Mouse (Mus musculus): ENCODE measurements around the gene Stard3nl. TPM values are rescaled to one million over a fixed set of nuclear protein-coding genes. Genes with fewer than 3 reads are reported as not detected.

The Stard3nl gene
- polyA plus RNA-seq, 1 experiment from 2014 or later, result 109 TPM

DNA sequence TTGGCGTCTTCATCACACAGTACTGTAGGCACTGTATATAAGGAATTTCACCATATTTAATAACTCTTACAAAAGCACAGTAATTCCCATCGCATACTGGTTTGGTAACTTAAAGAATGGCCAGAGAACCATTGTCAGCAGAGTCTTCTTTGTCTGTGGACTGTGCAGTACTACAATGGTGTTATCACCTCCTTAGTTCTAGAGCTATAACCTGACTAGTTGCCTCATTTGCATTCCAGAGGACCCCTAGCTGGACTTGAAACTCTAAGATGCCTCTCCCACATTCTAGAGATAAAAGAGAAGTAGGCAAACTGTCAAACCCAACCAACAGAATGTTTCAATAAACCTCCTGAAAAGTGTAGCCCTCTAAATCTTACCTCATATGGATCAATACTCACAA, 12.4 kb upstream of the Stard3nl start:
- Histone ChIP-seq H3K36me3 (no peaks in the 10 kb centered on the region), H3K9me3 (replicated peaks) (no peaks in the 10 kb centered on the region), H3K27me3 (ENCODE audit: low read depth, poor library complexity, severe bottlenecking) (no peaks in the 10 kb centered on the region), H3K4me3 (no peak overlapping the region), H3K27ac (replicated peaks) (no peak overlapping the region), H3K4me1 (no peaks in the 10 kb centered on the region)
- WGBS, result 91% methylated on average over 2 of the region's 2 CpGs
- no peak for DNase-seq (ENCODE audit: low spot score)

GRCm38 (mm10) chr13:19404623-19405022, 9.0 kb upstream of the Stard3nl start:
- WGBS, result 81% methylated on average over 2 of the region's 2 CpGs
- H3K36me3 ChIP-seq, result no peaks in the 10 kb centered on the region

DNA sequence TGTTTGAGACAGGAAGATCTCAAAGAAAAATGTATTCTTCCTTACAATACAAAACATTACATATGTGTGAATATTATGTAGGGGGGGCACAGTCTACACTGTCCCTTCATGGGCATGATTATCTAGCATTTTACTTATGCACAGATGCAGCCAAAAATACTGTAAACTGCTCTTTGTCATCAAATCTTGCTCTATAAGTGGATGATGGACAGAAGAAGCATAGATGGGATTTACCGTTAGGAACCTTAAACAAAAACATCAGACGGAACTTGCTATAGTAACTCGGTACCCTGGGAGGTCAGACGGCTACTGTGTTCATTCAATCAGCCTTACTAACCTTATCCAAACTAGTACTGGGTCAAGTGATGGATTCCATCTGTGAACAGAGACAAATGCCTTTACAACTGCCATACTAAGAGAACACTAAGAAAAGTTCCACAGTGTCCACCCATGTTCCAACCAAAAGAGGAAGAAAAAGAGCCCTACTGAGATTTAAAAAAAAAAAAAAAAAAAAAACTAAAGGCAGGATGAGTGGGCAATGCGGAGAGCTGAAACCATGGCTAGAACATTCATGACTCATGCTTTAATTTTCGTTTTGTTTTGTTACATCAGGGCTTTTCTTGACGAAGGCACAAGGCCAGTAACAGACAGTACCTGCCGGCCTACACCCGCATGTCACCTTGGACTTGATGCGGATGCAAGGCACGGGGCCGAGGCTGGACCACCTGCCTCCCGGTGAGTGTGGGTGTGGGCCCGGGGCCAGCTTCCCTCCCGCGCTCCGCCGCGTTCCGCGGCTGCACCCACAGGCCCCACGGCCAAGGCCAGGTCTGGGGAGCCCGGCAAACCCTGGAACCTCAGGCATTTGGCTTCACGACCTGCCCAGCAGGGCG, 552 bp downstream of the Stard3nl start:
- no peaks in the 10 kb centered on the region for H3K9me3 ChIP-seq (replicated peaks)
- peaks cover 22% of the 10 kb centered on the region for H3K4me1 ChIP-seq
- no peaks in the 10 kb centered on the region for H3K27me3 ChIP-seq (ENCODE audit: low read depth, poor library complexity, severe bottlenecking)
- peak overlapping the region; percentile 92 for H3K4me3 ChIP-seq
- 0 out of 2 replicates have a peak, but pooled peaks cover 5% of the 10 kb centered on the region for H3K36me3 ChIP-seq
- WGBS, result 2% methylated on average over 25 of the region's 25 CpGs
- H3K27ac ChIP-seq (replicated peaks), result peak overlapping the region; percentile 95
- no peak for DNase-seq (ENCODE audit: low spot score)

More at GRCm38 (mm10) chr13:19404623-19405022, 9.0 kb upstream of the Stard3nl start:
- no peaks in the 10 kb centered on the region for H3K9me3 ChIP-seq (replicated peaks)
- no peak overlapping the region for H3K27ac ChIP-seq (replicated peaks)
- no peaks in the 10 kb centered on the region for H3K4me1 ChIP-seq
- no peaks in the 10 kb centered on the region for H3K27me3 ChIP-seq (ENCODE audit: low read depth, poor library complexity, severe bottlenecking)
- DNase-seq (ENCODE audit: low spot score), result no peak
- no peak overlapping the region for H3K4me3 ChIP-seq

DNA sequence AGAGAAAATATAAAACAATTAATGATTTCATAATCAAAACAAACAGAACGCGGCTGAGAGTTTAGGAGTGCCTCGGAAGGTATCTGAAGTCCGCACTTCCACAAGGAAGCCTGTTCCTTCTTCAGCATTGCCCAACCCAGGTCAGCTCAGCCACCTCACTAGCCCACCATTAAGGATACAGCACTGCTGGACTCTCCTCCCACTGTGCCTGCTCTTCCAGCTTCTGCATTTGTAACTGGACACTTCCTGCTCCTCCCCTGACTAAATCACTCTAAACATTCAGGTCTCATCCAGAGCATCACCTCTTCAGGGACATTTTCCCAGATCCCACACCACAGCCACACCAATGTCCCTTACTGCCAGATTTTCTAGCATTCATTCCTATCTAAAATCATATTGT, 1.4 kb downstream of the Stard3nl start:
- H3K27me3 ChIP-seq (ENCODE audit: low read depth, poor library complexity, severe bottlenecking), result no peaks in the 10 kb centered on the region
- H3K9me3 ChIP-seq (replicated peaks), result no peaks in the 10 kb centered on the region
- no peak for DNase-seq (ENCODE audit: low spot score)
- H3K36me3 ChIP-seq, result 0 out of 2 replicates have a peak, but pooled peaks cover 5% of the 10 kb centered on the region
- H3K27ac ChIP-seq (replicated peaks), result no peak overlapping the region
- peak overlapping the region; percentile 92; the same call in 1 of the 2 replicates for H3K4me3 ChIP-seq
- WGBS, result 64% methylated on average over 4 of the region's 4 CpGs
- peaks cover 24% of the 10 kb centered on the region for H3K4me1 ChIP-seq

GRCm38 (mm10) chr13:19393731-19394130, 1.9 kb downstream of the Stard3nl start:
- no peak for DNase-seq (ENCODE audit: low spot score)
- H3K4me1 ChIP-seq, result peaks cover 24% of the 10 kb centered on the region
- H3K4me3 ChIP-seq, result no peak overlapping the region
- H3K27ac ChIP-seq (replicated peaks), result no peak overlapping the region
- no peaks in the 10 kb centered on the region for H3K9me3 ChIP-seq (replicated peaks)
- 81% methylated on average over 2 of the region's 2 CpGs for WGBS
- H3K27me3 ChIP-seq (ENCODE audit: low read depth, poor library complexity, severe bottlenecking), result no peaks in the 10 kb centered on the region
- H3K36me3 ChIP-seq, result 0 out of 2 replicates have a peak, but pooled peaks cover 5% of the 10 kb centered on the region

- peaks cover 22% of the 10 kb centered on the region for H3K4me1 ChIP-seq
- WGBS, result 89% methylated on average over 4 of the region's 4 CpGs
- no peaks in the 10 kb centered on the region for H3K27me3 ChIP-seq (ENCODE audit: low read depth, poor library complexity, severe bottlenecking)
- no peaks in the 10 kb centered on the region for H3K9me3 ChIP-seq (replicated peaks)
- 0 out of 2 replicates have a peak, but pooled peaks cover 5% of the 10 kb centered on the region for H3K36me3 ChIP-seq
- DNase-seq (ENCODE audit: low spot score), result no peak
- H3K4me3 ChIP-seq, result no peak overlapping the region
- no peak overlapping the region for H3K27ac ChIP-seq (replicated peaks)
Measured at GRCm38 (mm10) chr13:19391608-19392007, 4.0 kb downstream of the Stard3nl start.

DNA sequence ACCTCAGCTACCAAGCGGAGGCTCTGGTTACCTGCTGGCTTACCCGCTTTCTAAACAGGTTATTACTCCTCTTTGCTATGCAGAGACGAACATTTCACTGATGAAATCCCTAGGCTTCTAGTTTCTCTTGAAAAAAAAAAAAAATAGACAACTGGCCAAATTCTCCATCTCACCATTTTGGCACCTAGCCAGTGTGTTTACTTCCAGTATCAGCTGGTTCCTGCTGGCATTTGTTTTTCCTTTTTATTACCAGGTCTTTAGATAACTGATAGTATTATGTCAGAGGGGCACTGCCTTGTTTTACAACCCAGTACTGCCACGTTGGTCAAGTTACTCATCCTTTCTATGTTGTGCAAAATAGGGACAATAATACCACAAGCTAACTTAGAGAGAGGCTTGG, 5.3 kb downstream of the Stard3nl start:
- Histone ChIP-seq H3K4me1 (peaks cover 18% of the 10 kb centered on the region), H3K9me3 (replicated peaks) (no peaks in the 10 kb centered on the region), H3K36me3 (0 out of 2 replicates have a peak, but pooled peaks cover 5% of the 10 kb centered on the region), H3K27me3 (ENCODE audit: low read depth, poor library complexity, severe bottlenecking) (no peaks in the 10 kb centered on the region), H3K27ac (replicated peaks) (no peak overlapping the region), H3K4me3 (no peak overlapping the region)
- 66% methylated on average over 4 of the region's 4 CpGs for WGBS
- DNase-seq (ENCODE audit: low spot score), result no peak

GRCm38 (mm10) chr13:19389896-19390295, 5.7 kb downstream of the Stard3nl start:
- DNase-seq (ENCODE audit: low spot score), result no peak
- H3K4me1 ChIP-seq, result peaks cover 16% of the 10 kb centered on the region
- H3K27me3 ChIP-seq (ENCODE audit: low read depth, poor library complexity, severe bottlenecking), result no peaks in the 10 kb centered on the region
- H3K27ac ChIP-seq (replicated peaks), result 0 out of 2 replicates have a peak overlapping the region, but pooled peaks have one; percentile 17
- no peaks in the 10 kb centered on the region for H3K9me3 ChIP-seq (replicated peaks)
- H3K36me3 ChIP-seq, result 0 out of 2 replicates have a peak, but pooled peaks cover 5% of the 10 kb centered on the region
- WGBS, result 36% methylated on average over 12 of the region's 12 CpGs
- no peak overlapping the region for H3K4me3 ChIP-seq

- H3K36me3 ChIP-seq, result 0 out of 2 replicates have a peak, but pooled peaks cover 5% of the 10 kb centered on the region
- 79% methylated on average over 1 of the region's 1 CpGs for WGBS
- no peaks in the 10 kb centered on the region for H3K9me3 ChIP-seq (replicated peaks)
- H3K27me3 ChIP-seq (ENCODE audit: low read depth, poor library complexity, severe bottlenecking), result no peaks in the 10 kb centered on the region
- no peak for DNase-seq (ENCODE audit: low spot score)
- H3K4me1 ChIP-seq, result peaks cover 12% of the 10 kb centered on the region
- no peak overlapping the region for H3K4me3 ChIP-seq
- H3K27ac ChIP-seq (replicated peaks), result no peak overlapping the region
Measured at GRCm38 (mm10) chr13:19389434-19389833, 6.2 kb downstream of the Stard3nl start.

GRCm38 (mm10) chr13:19385226-19385625, 10.4 kb downstream of the Stard3nl start:
- DNase-seq (ENCODE audit: low spot score), result no peak
- no peaks in the 10 kb centered on the region for H3K36me3 ChIP-seq
- WGBS, result 94% methylated on average over 4 of the region's 4 CpGs
- no peak overlapping the region for H3K4me3 ChIP-seq
- H3K27me3 ChIP-seq (ENCODE audit: low read depth, poor library complexity, severe bottlenecking), result no peaks in the 10 kb centered on the region
- H3K9me3 ChIP-seq (replicated peaks), result no peaks in the 10 kb centered on the region
- no peak overlapping the region for H3K27ac ChIP-seq (replicated peaks)
- H3K4me1 ChIP-seq, result peaks cover 4% of the 10 kb centered on the region; the same call in 1 of the 2 replicates

DNA sequence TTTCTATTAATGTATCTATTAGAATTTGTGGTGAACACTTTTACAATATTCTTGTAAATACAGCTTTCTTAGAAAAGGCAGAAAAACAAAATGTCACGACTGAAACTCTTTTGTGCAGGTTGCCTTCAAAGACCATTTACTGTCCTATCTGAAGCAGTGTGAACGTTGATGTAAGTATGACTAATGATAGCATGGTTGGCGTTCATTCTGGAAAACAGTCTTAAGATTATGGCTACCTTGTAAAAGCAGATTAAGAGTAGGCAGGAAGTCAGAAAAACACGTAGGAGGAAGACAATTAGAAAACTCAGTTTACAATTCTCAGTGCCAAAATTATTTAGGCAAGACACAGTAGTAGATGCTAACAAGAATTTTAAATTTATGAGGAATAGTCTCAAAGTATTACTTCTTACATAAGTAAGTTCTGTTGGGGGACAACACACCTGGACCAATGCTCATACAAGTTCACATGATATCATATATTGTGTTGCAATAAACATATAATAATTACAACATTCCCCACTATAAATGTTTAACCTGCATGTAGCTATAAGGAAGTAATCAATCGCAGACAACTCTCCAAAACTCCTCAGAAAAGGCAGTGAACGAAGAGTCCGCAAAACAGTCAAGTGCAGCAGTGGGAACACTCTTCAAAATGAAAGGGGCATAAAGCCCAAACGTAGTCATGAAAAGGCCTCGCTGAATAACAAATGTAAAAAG, 14.3 kb downstream of the Stard3nl start:
- H3K4me3 ChIP-seq, result no peak overlapping the region
- 92% methylated on average over 9 of the region's 9 CpGs for WGBS

DNA sequence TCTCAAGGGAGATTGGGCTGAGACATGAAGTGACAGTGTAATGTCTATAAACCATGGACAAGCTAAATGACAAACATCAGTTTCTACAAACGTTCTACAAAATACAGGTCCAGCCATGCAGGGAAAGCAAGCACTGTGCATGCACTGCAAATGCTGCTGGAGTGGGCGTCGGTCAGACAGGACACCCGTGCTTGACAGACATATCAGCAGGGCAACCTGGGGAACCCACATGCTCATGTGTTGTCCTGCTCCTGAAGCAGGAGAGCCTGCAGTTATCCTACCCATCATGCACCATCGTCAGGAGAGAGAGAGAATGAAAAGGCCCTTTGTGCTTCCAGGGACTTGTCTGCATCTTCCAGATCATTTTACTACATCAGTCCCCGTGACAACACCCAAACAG, 16.3 kb downstream of the Stard3nl start:
- no peak overlapping the region for H3K27ac ChIP-seq (replicated peaks)
- no peaks in the 10 kb centered on the region for H3K27me3 ChIP-seq (ENCODE audit: low read depth, poor library complexity, severe bottlenecking)
- WGBS, result 86% methylated on average over 6 of the region's 6 CpGs
- no peak for DNase-seq (ENCODE audit: low spot score)
- no peak overlapping the region for H3K4me3 ChIP-seq
- H3K4me1 ChIP-seq, result no peaks in the 10 kb centered on the region
- H3K9me3 ChIP-seq (replicated peaks), result no peaks in the 10 kb centered on the region
- H3K36me3 ChIP-seq, result peaks cover 11% of the 10 kb centered on the region

More for the DNA sequence above, 14.3 kb downstream of the Stard3nl start:
- H3K27ac ChIP-seq (replicated peaks), result no peak overlapping the region
- no peaks in the 10 kb centered on the region for H3K4me1 ChIP-seq
- H3K36me3 ChIP-seq, result 0 out of 2 replicates have a peak, but pooled peaks cover 2% of the 10 kb centered on the region
- H3K27me3 ChIP-seq (ENCODE audit: low read depth, poor library complexity, severe bottlenecking), result no peaks in the 10 kb centered on the region
- no peaks in the 10 kb centered on the region for H3K9me3 ChIP-seq (replicated peaks)
- DNase-seq (ENCODE audit: low spot score), result no peak
